Mouse (Mus musculus) MEL (cell line): Measurements from ENCODE around the gene Kmt2d. TPM values are rescaled to one million over a fixed set of nuclear protein-coding genes. Genes with fewer than 3 reads are reported as not detected.

ENCODE experiments used
- DNase-seq: peaks from one replicate; pipeline ENCODE4 v3.0.0; 2011; ENCODE audit warnings: low read depth, low spot score
- H3K27ac ChIP-seq: 2 replicates; pipeline ENCODE4 v1.5.1; 2012; ENCODE audit warnings: low read depth, mild to moderate bottlenecking, control low read depth, low read length, moderate library complexity; ENCODE audit not compliant: control insufficient read depth
- H3K27me3 ChIP-seq, 2 experiments: fragments of 150-350 bp in 1 of 2; sonication (generic) in 1 of 2; 2 replicates each; pipeline ENCODE4 v1.6.1; 2012; ENCODE audit warnings: low read length in 2 of 2, mild to moderate bottlenecking in 2 of 2, improper control_type of control experiment in 1 of 2, moderate library complexity in 1 of 2; ENCODE audit not compliant: insufficient read depth in 2 of 2, control insufficient read depth in 1 of 2
- H3K36me3 ChIP-seq, 2 experiments: 2 replicates each; pipeline ENCODE4 v1.6.1; 2012 to 2014; ENCODE audit warnings: low read length in 2 of 2, improper control_type of control experiment in 1 of 2, inconsistent platforms in 1 of 2, mild to moderate bottlenecking in 1 of 2; ENCODE audit not compliant: insufficient read depth in 2 of 2, control insufficient read depth in 1 of 2
- H3K4me1 ChIP-seq, 2 experiments: fragments of 150-350 bp in 1 of 2; sonication (generic) in 1 of 2; 2 replicates each; pipeline ENCODE4 v1.6.1; 2012; ENCODE audit warnings: low read length in 2 of 2, improper control_type of control experiment in 1 of 2, mild to moderate bottlenecking in 1 of 2; ENCODE audit not compliant: insufficient read depth in 2 of 2, control insufficient read depth in 1 of 2
- H3K4me3 ChIP-seq, 2 experiments: fragments of 150-350 bp in 1 of 2; sonication (generic) in 1 of 2; 2 replicates each; pipeline ENCODE4 v1.5.1; 2012; ENCODE audit warnings: low read depth in 2 of 2, low read length in 2 of 2, mild to moderate bottlenecking in 2 of 2, moderate library complexity in 2 of 2, control low read depth in 1 of 2, improper control_type of control experiment in 1 of 2; ENCODE audit not compliant: control insufficient read depth in 1 of 2, insufficient read depth in 1 of 2
- H3K79me2 ChIP-seq: 2 replicates; pipeline ENCODE4 v1.6.1; 2012; ENCODE audit warnings: mild to moderate bottlenecking, low read length, moderate library complexity; ENCODE audit not compliant: control insufficient read depth, poor library complexity, insufficient read depth
- H3K9ac ChIP-seq: 2 replicates; pipeline ENCODE4 v1.6.1; 2012; ENCODE audit warnings: low read depth, mild to moderate bottlenecking, control low read depth, low read length, moderate library complexity; ENCODE audit not compliant: control insufficient read depth, poor library complexity, severe bottlenecking
- H3K9me3 ChIP-seq: fragments of 150-350 bp; sonication (generic); replicated peaks from 2 replicates; pipeline ENCODE4 v1.6.1; 2012; ENCODE audit warnings: mild to moderate bottlenecking, low read length, improper control_type of control experiment, moderate library complexity; ENCODE audit not compliant: insufficient read depth
- E2F4 ChIP-seq: IDR thresholded peaks from 2 replicates; pipeline ENCODE4 v1.6.1; 2011; ENCODE audit warnings: low read depth, low read length, improper control_type of control experiment, borderline replicate concordance
- ELF1 ChIP-seq: IDR thresholded peaks from 2 replicates; pipeline ENCODE4 v1.6.1; 2014; ENCODE audit warnings: low read depth, mild to moderate bottlenecking, inconsistent platforms, low read length, improper control_type of control experiment, moderate library complexity
- EP300 ChIP-seq, 2 experiments: IDR thresholded peaks; 2 replicates each; pipeline ENCODE4 v1.6.1; 2011; ENCODE audit warnings: improper control_type of control experiment in 2 of 2, low read length in 2 of 2, low read depth in 1 of 2, mild to moderate bottlenecking in 1 of 2
- ETS1 ChIP-seq: IDR thresholded peaks from 2 replicates; pipeline ENCODE4 v1.6.1; 2012; ENCODE audit warnings: low read depth, mild to moderate bottlenecking, inconsistent platforms, low read length, improper control_type of control experiment, moderate library complexity
- GATA1 ChIP-seq: IDR thresholded peaks from 2 replicates; pipeline ENCODE4 v1.6.1; 2011; ENCODE audit warnings: low read depth, low read length, improper control_type of control experiment
- KAT2A ChIP-seq: conservative IDR thresholded peaks from 2 replicates; pipeline ENCODE4 v1.6.1; 2012; ENCODE audit warnings: low read depth, low read length, improper control_type of control experiment, inconsistent platforms
- MAZ ChIP-seq: IDR thresholded peaks from 2 replicates; pipeline ENCODE4 v1.6.1; 2012; ENCODE audit warnings: low read depth, mild to moderate bottlenecking, inconsistent platforms, low read length, improper control_type of control experiment
- MEF2A ChIP-seq: IDR thresholded peaks from 2 replicates; pipeline ENCODE4 v1.6.1; 2014; ENCODE audit warnings: low read depth, mild to moderate bottlenecking, inconsistent platforms, low read length, improper control_type of control experiment; ENCODE audit not compliant: poor library complexity, insufficient replicate concordance, severe bottlenecking; ENCODE audit errors: extremely low read depth
- MXI1 ChIP-seq: IDR thresholded peaks from 2 replicates; pipeline ENCODE4 v1.6.1; 2011; ENCODE audit warnings: mild to moderate bottlenecking, low read depth, low read length, improper control_type of control experiment
- MYB ChIP-seq: IDR thresholded peaks from 2 replicates; pipeline ENCODE4 v1.6.1; 2011; ENCODE audit warnings: mild to moderate bottlenecking, low read depth, low read length, improper control_type of control experiment
- MYC ChIP-seq: IDR thresholded peaks from 2 replicates; pipeline ENCODE4 v1.6.1; 2011; ENCODE audit warnings: low read depth, mild to moderate bottlenecking, low read length, improper control_type of control experiment, moderate library complexity
- RCOR1 ChIP-seq: IDR thresholded peaks from 2 replicates; pipeline ENCODE4 v1.6.1; 2012; ENCODE audit warnings: low read depth, mild to moderate bottlenecking, inconsistent platforms, low read length, improper control_type of control experiment
- SMC3 ChIP-seq: IDR thresholded peaks from 2 replicates; pipeline ENCODE4 v1.6.1; 2011; ENCODE audit warnings: low read depth, low read length, improper control_type of control experiment
- TAL1 ChIP-seq: IDR thresholded peaks from 2 replicates; pipeline ENCODE4 v1.6.1; 2012; ENCODE audit warnings: mild to moderate bottlenecking, inconsistent platforms, low read length, moderate library complexity, mixed read lengths
- USF2 ChIP-seq, 2 experiments: IDR thresholded peaks; 2 replicates each; pipeline ENCODE4 v1.6.1; 2011 to 2012; ENCODE audit warnings: improper control_type of control experiment in 2 of 2, low read length in 2 of 2, borderline replicate concordance in 1 of 2, inconsistent platforms in 1 of 2, low read depth in 1 of 2, mild to moderate bottlenecking in 1 of 2; ENCODE audit not compliant: insufficient read depth in 1 of 2
- ZKSCAN1 ChIP-seq: IDR thresholded peaks from 2 replicates; pipeline ENCODE4 v1.6.1; 2012; ENCODE audit warnings: low read depth, mild to moderate bottlenecking, inconsistent platforms, low read length, improper control_type of control experiment, moderate library complexity
- polyA plus RNA-seq, 2 experiments: library from polyadenylated mRNA; stranded (reverse) in 1 of 2; unstranded in 1 of 2; fragments of >175 nt in 1 of 2; fragments of >200 nt in 1 of 2; gene quantifications; 2 replicates each; pipeline versions ENCODE4 v1.2.1 to v1.2.4; 2012; ENCODE audit warnings: low replicate concordance in 2 of 2, low read depth in 1 of 2; ENCODE audit not compliant: insufficient read length in 2 of 2, insufficient read depth in 1 of 2, missing spikeins in 1 of 2
- total RNA-seq: library from RNA; depleted of rRNA; stranded (reverse); fragments of 300-350 nt; gene quantifications from 2 replicates; pipeline ENCODE4 v1.2.3, GENCODE M21; 2012

The Kmt2d gene
- total and polyA plus RNA-seq, 3 experiments, result 12.5 to 47.7 (median 42.0) TPM

- TF ChIP-seq EP300 (IDR thresholded peaks at IDR 0.05; ENCODE audit: low read depth in 1 of 2, low read length in 2 of 2), result no peak
- no peak for TF ChIP-seq RCOR1
- TF ChIP-seq ELF1, result no peak
- TF ChIP-seq MAZ, result no peak
- TF ChIP-seq GATA1, result no peak
- no peak for TF ChIP-seq MXI1
- no peak for TF ChIP-seq MYC
Observed at GRCm38 (mm10) chr15:98863451-98863958, 7.5 kb downstream of the Kmt2d start (continued).

- Histone ChIP-seq H3K79me2 (peaks cover 11% of the 10 kb centered on the region), H3K27me3 (no peaks in the 10 kb centered on the region)
Observed at GRCm38 (mm10) chr15:98861701-98862410, 9.1 kb downstream of the Kmt2d start.

GRCm38 (mm10) chr15:98860921-98861320 lies 10.1 kb downstream of the Kmt2d start:
- H3K79me2 ChIP-seq, result peaks cover 4% of the 10 kb centered on the region; the same call in 1 of the 2 replicates
- TF ChIP-seq USF2 (IDR thresholded peaks at IDR 0.05; ENCODE audit: borderline replicate concordance in 1 of 2, insufficient read depth in 1 of 2, low read depth in 1 of 2, low read length in 2 of 2), result no peak
- TF ChIP-seq ZKSCAN1, result no peak
- TF ChIP-seq SMC3, result no peak
- no peak for TF ChIP-seq TAL1
- no peak for TF ChIP-seq MYB
- TF ChIP-seq KAT2A, result no peak
- TF ChIP-seq ETS1, result no peak
- no peak overlapping the region for H3K27ac ChIP-seq
- H3K4me1 ChIP-seq, result no peaks in the 10 kb centered on the region
- H3K9ac ChIP-seq, result no peak overlapping the region
- DNase-seq, result no peak
- H3K36me3 ChIP-seq, result peaks cover 0 to 35% of the 10 kb centered on the region in 2 experiments; a peak in 2 of 4 replicates
- no peaks in the 10 kb centered on the region for H3K9me3 ChIP-seq
- H3K4me3 ChIP-seq, result no peak overlapping the region
- H3K27me3 ChIP-seq, result no peaks in the 10 kb centered on the region

More at GRCm38 (mm10) chr15:98861701-98862410, 9.1 kb downstream of the Kmt2d start:
- Histone ChIP-seq H3K36me3 (peaks cover 0 to 37% of the 10 kb centered on the region in 2 experiments; a peak in 2 of 4 replicates), H3K9ac (no peak overlapping the region), H3K4me1 (no peaks in the 10 kb centered on the region), H3K4me3 (no peak overlapping the region), H3K9me3 (no peaks in the 10 kb centered on the region), H3K27ac (no peak overlapping the region)
- no peak for TF ChIP-seq E2F4
- no peak for TF ChIP-seq MEF2A
- no peak for DNase-seq
